Mouse (Mus musculus): ENCODE results near the gene Mrps7. TPM values are rescaled to one million over a fixed set of nuclear protein-coding genes. Genes with fewer than 3 reads are reported as not detected.

Mrps7 gene
- polyA plus RNA-seq, 1 experiment from 2014 or later, result 101 TPM

- H3K4me1 ChIP-seq (ENCODE audit: insufficient read depth, low read length), result peaks cover 32% of the 10 kb centered on the region
- no peak for ATAC-seq (ENCODE audit: low FRiP score, low TSS enrichment)
- peaks cover 38% of the 10 kb centered on the region for H3K36me3 ChIP-seq (ENCODE audit: insufficient read depth, low read length)
- no peaks in the 10 kb centered on the region for H3K9me3 ChIP-seq (ENCODE audit: low read length)
- H3K9ac ChIP-seq (replicated peaks; ENCODE audit: low read length), result no peak overlapping the region
- no peak overlapping the region for H3K27ac ChIP-seq (ENCODE audit: low read length)
- H3K4me2 ChIP-seq (replicated peaks; ENCODE audit: low read depth, low read length), result no peak overlapping the region
- H3K4me3 ChIP-seq (ENCODE audit: low read length), result no peak overlapping the region
- H3K27me3 ChIP-seq (ENCODE audit: insufficient read depth, low read length), result no peaks in the 10 kb centered on the region
- 92% methylated on average over 18 of the region's 18 CpGs for WGBS
These were observed 3.0 kb downstream of the Mrps7 start for GRCm38 (mm10) chr11:115606733-115607132.

GRCm38 (mm10) chr11:115608421-115609399 lies 5.0 kb downstream of the Mrps7 start:
- H3K4me1 ChIP-seq (ENCODE audit: insufficient read depth, low read length), result peaks cover 32% of the 10 kb centered on the region
- no peaks in the 10 kb centered on the region for H3K9me3 ChIP-seq (ENCODE audit: low read length)
- 78% methylated on average over 23 of the region's 23 CpGs for WGBS
- H3K27ac ChIP-seq (ENCODE audit: low read length), result no peak overlapping the region
- ATAC-seq (ENCODE audit: low FRiP score, low TSS enrichment), result no peak
- H3K9ac ChIP-seq (replicated peaks; ENCODE audit: low read length), result no peak overlapping the region
- peaks cover 38% of the 10 kb centered on the region for H3K36me3 ChIP-seq (ENCODE audit: insufficient read depth, low read length)
- H3K4me2 ChIP-seq (replicated peaks; ENCODE audit: low read depth, low read length), result no peak overlapping the region
- no peaks in the 10 kb centered on the region for H3K27me3 ChIP-seq (ENCODE audit: insufficient read depth, low read length)
- no peak overlapping the region for H3K4me3 ChIP-seq (ENCODE audit: low read length)

DNA sequence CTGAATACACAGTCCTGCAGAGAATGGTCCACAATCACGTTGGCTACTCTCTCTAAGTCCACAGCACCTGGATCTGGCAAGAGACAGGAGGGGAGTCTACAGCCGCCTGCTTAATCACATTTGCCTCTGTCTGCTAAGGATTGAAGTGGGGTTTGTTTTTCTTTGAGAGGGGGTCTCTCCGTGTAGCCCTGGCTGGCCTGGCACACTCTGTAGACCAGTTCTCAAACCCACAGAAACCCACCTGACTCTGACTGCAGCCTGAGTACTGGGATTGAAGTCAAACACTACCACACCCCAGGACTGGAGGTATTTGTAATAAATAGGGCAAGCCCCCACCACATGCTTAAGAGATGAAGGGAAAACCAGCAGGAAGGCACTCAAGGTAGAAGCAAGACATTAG lies 5.9 kb downstream of the Mrps7 start:
- Histone ChIP-seq H3K4me2 (replicated peaks; ENCODE audit: low read depth, low read length) (no peak overlapping the region), H3K27me3 (ENCODE audit: insufficient read depth, low read length) (no peaks in the 10 kb centered on the region), H3K4me1 (ENCODE audit: insufficient read depth, low read length) (peaks cover 40% of the 10 kb centered on the region), H3K9ac (replicated peaks; ENCODE audit: low read length) (no peak overlapping the region), H3K27ac (ENCODE audit: low read length) (no peak overlapping the region), H3K9me3 (ENCODE audit: low read length) (no peaks in the 10 kb centered on the region), H3K36me3 (ENCODE audit: insufficient read depth, low read length) (peaks cover 38% of the 10 kb centered on the region), H3K4me3 (ENCODE audit: low read length) (no peak overlapping the region)
- ATAC-seq (ENCODE audit: low FRiP score, low TSS enrichment), result no peak
- WGBS, result 78% methylated on average over 3 of the region's 3 CpGs

DNA sequence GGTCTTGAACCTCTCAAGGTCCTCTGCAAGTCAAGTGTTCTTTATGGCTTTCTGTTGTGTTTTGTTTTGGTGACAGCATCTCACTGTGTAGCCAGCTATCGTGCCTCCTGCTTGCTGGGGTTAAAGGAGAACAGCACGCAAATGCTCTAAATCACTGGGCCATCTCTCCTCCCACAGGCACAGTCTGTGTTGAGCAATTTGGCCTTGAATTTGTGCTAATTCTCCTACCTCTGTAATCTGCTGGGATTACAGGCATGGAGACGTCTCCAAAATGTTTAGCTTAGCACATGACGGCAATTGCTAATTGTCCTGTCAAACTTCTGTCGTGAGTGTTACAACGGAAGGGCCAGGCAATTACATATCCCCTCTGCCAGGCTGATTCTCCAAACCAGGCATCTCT lies 7.4 kb downstream of the Mrps7 start:
- H3K36me3 ChIP-seq (ENCODE audit: insufficient read depth, low read length), result peaks cover 32% of the 10 kb centered on the region
- H3K27me3 ChIP-seq (ENCODE audit: insufficient read depth, low read length), result no peaks in the 10 kb centered on the region
- peak overlapping the region; percentile 62 for H3K4me2 ChIP-seq (replicated peaks; ENCODE audit: low read depth, low read length)
- peaks cover 41% of the 10 kb centered on the region for H3K4me1 ChIP-seq (ENCODE audit: insufficient read depth, low read length)
- H3K9me3 ChIP-seq (ENCODE audit: low read length), result no peaks in the 10 kb centered on the region
- ATAC-seq (ENCODE audit: low FRiP score, low TSS enrichment), result no peak
- H3K9ac ChIP-seq (replicated peaks; ENCODE audit: low read length), result peak overlapping the region; percentile 27; the same call in 1 of the 2 replicates
- H3K4me3 ChIP-seq (ENCODE audit: low read length), result no peak overlapping the region
- H3K27ac ChIP-seq (ENCODE audit: low read length), result 0 out of 2 replicates have a peak overlapping the region, but pooled peaks have one; percentile 93
- WGBS, result 51% methylated on average over 6 of the region's 6 CpGs

- H3K27ac ChIP-seq (ENCODE audit: low read length), result peak overlapping the region; percentile 93
- no peaks in the 10 kb centered on the region for H3K27me3 ChIP-seq (ENCODE audit: insufficient read depth, low read length)
- ATAC-seq (ENCODE audit: low FRiP score, low TSS enrichment), result peak; percentile 5
- H3K4me3 ChIP-seq (ENCODE audit: low read length), result peak overlapping the region; percentile 57
- peak overlapping the region; percentile 69 for H3K9ac ChIP-seq (replicated peaks; ENCODE audit: low read length)
- H3K4me1 ChIP-seq (ENCODE audit: insufficient read depth, low read length), result peaks cover 41% of the 10 kb centered on the region
- WGBS, result 1% methylated on average over 13 of the region's 13 CpGs
- H3K36me3 ChIP-seq (ENCODE audit: insufficient read depth, low read length), result peaks cover 28% of the 10 kb centered on the region
- H3K4me2 ChIP-seq (replicated peaks; ENCODE audit: low read depth, low read length), result peak overlapping the region; percentile 62
- no peaks in the 10 kb centered on the region for H3K9me3 ChIP-seq (ENCODE audit: low read length)
These were observed 8.3 kb downstream of the Mrps7 start for GRCm38 (mm10) chr11:115612059-115612409.

DNA sequence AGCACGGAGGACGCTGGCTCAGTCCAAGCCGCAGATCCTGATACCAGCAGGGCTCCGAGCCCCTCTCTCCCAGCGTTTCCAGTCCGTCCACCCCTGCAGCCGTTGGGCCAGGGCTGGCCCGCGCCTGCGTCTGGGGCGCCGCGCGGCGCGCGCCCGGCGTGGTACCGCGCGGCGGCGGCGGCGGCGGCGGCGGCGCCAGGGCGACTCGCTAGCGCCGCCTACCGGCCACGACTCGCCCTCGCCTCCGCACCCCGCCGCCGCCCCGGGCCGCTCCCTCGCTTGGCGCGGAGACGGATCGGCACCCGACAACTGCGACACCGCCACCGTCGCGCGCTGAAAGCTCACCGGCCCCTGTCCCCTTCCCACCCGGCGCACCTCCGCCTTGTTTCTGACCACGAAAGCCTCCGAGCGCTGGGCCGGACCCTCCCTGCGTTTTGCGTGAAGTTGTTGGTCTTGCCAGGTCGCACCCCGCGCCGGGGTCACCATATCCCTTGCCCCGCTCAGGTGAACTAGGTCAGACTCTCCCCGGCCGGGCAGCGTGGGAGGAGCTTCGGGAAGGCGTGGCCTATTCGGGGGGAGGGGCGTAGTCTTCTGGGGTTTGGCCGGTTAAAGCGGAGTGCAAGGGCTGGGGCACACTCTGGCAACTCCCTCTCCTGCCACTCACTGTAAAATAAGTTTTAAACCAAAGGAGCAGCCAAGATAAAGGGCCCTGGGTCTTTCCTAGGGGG lies 8.8 kb downstream of the Mrps7 start, which contains the start of gene Mif4gd:
Gene Mif4gd, minus strand, starts transcription at position 560 of the 728 bp plus-strand sequence.
- Histone ChIP-seq H3K4me1 (ENCODE audit: insufficient read depth, low read length) (peaks cover 41% of the 10 kb centered on the region), H3K27ac (ENCODE audit: low read length) (peak within 1 kb of the TSS; percentile 93), H3K4me2 (replicated peaks; ENCODE audit: low read depth, low read length) (peak within 1 kb of the TSS; percentile 62), H3K36me3 (ENCODE audit: insufficient read depth, low read length) (peaks cover 22% of the 10 kb centered on the region; the same call in 1 of the 2 replicates), H3K9ac (replicated peaks; ENCODE audit: low read length) (peak within 1 kb of the TSS; percentile 69), H3K27me3 (ENCODE audit: insufficient read depth, low read length) (no peaks in the 10 kb centered on the region), H3K4me3 (ENCODE audit: low read length) (peak within 1 kb of the TSS; percentile 57), H3K9me3 (ENCODE audit: low read length) (no peaks in the 10 kb centered on the region)
- peak; percentile 78 for ATAC-seq (ENCODE audit: low FRiP score, low TSS enrichment)
- WGBS, result under 1% methylated on average over 61 of the region's 80 CpGs

DNA sequence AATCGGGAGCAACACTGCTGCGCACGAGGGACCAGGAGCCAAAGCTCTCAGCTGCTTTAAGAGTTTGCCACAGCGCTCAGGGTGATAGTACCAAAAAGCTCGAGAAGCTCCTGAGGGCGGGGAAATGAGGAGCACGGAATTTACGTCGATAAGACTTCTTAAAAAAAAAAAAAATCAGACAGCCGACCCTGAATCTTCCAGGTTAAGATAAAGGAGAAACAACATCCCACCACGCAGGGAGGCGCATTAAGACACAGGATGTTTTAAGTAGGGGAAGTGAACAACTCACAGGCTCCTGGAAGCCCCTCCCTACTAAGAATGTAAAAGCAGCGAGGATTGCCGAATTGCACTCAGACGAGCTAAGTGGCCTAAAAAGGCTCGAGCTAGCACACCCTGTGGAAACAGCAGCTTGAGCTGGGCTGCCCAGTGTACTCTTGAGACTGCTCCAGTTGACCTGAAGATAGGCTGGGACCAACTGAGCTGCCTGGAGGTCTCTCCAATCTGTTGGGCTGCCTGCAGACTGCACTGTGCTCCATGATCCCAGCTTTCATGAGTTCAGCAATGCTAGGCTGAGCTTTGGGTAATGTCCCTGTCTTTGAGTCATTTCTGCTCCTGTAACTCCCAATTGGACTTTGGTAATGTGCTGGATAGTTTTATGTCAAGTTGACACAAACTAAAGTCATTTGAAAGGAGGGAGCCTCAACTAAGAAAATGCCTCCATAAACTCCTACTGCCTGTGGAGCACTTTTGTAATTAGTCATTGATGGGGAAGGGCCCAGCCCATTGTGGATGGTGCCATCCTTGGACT lies 9.6 kb downstream of the Mrps7 start:
- H3K27ac ChIP-seq (ENCODE audit: low read length), result peak overlapping the region; percentile 93
- peaks cover 41% of the 10 kb centered on the region for H3K4me1 ChIP-seq (ENCODE audit: insufficient read depth, low read length)
- no peak for ATAC-seq (ENCODE audit: low FRiP score, low TSS enrichment)
- H3K4me3 ChIP-seq (ENCODE audit: low read length), result peak overlapping the region; percentile 57
- H3K9ac ChIP-seq (replicated peaks; ENCODE audit: low read length), result peak overlapping the region; percentile 69
- H3K36me3 ChIP-seq (ENCODE audit: insufficient read depth, low read length), result peaks cover 15% of the 10 kb centered on the region; the same call in 1 of the 2 replicates
- WGBS, result under 1% methylated on average over 16 of the region's 16 CpGs
- peak overlapping the region; percentile 62 for H3K4me2 ChIP-seq (replicated peaks; ENCODE audit: low read depth, low read length)
- no peaks in the 10 kb centered on the region for H3K9me3 ChIP-seq (ENCODE audit: low read length)
- no peaks in the 10 kb centered on the region for H3K27me3 ChIP-seq (ENCODE audit: insufficient read depth, low read length)

GRCm38 (mm10) chr11:115614346-115615107 lies 10.8 kb downstream of the Mrps7 start:
- WGBS, result 55% methylated on average over 10 of the region's 10 CpGs
- no peak overlapping the region for H3K9ac ChIP-seq (replicated peaks; ENCODE audit: low read length)
- H3K4me2 ChIP-seq (replicated peaks; ENCODE audit: low read depth, low read length), result no peak overlapping the region
- H3K4me1 ChIP-seq (ENCODE audit: insufficient read depth, low read length), result peaks cover 41% of the 10 kb centered on the region
- H3K27ac ChIP-seq (ENCODE audit: low read length), result peak overlapping the region; percentile 45
- peaks cover 9% of the 10 kb centered on the region; the same call in 1 of the 2 replicates for H3K36me3 ChIP-seq (ENCODE audit: insufficient read depth, low read length)
- no peaks in the 10 kb centered on the region for H3K27me3 ChIP-seq (ENCODE audit: insufficient read depth, low read length)
- no peaks in the 10 kb centered on the region for H3K9me3 ChIP-seq (ENCODE audit: low read length)
- H3K4me3 ChIP-seq (ENCODE audit: low read length), result no peak overlapping the region
- ATAC-seq (ENCODE audit: low FRiP score, low TSS enrichment), result peak; percentile 50; the same call in 1 of the 2 replicates
